Mouse (Mus musculus) left cerebral cortex, postnatal 36 days (tissue): ENCODE data around the gene Ngdn. TPM values are rescaled to one million over a fixed set of nuclear protein-coding genes. Genes with fewer than 3 reads are reported as not detected.
"Not testable (repeated sequence)": the region's sequence is repeated elsewhere in the genome, so short reads cannot be mapped to it uniquely, and the experiment has no call there.

Experiments
- DNase-seq, 2 experiments: peaks; one replicate each; pipeline ENCODE4 v3.0.0; 2021 to 2022; ENCODE audit warnings: low spot score in 2 of 2, mixed read lengths in 1 of 2
- intact Hi-C: fragments of 180-260 bp; cut with DNase I; formaldehyde crosslinking; loops from one replicate; pipeline ENCODE4 v1.15.1; 2025
- total RNA-seq, 2 experiments: library from RNA; stranded (reverse); gene quantifications; 2 replicates each; pipeline ENCODE4 v1.2.3; 2021

Gene Ngdn
- total RNA-seq, 2 experiments from 2014 or later = 23.5 to 30.8 TPM

- DNase-seq = peak; percentile 49 to 53
- intact Hi-C loops = loop anchor here (1.0 to 2.0 kb wide), 2 partner anchors 55 to 77 kb away; no protein-coding TSS in a partner anchor
Observed at GRCm38 (mm10) chr14:55024236-55024635, 9.0 kb downstream of the Ngdn start.

GRCm38 (mm10) chr14:55025527-55025926, 10.3 kb downstream of the Ngdn start:
- intact Hi-C loops = loop anchor here (2.0 to 5.0 kb wide), 2 partner anchors 37 to 53 kb away; no protein-coding TSS in a partner anchor
- no peak for DNase-seq

- intact Hi-C loops = loop anchor here (5.0 kb wide), 1 partner anchor 35 kb away; no protein-coding TSS in a partner anchor
- no peak for DNase-seq
Observed at GRCm38 (mm10) chr14:55027251-55027650, 12.0 kb downstream of the Ngdn start.

- intact Hi-C loops = loop anchor here (5.0 kb wide), 1 partner anchor 35 kb away; no protein-coding TSS in a partner anchor
Observed at GRCm38 (mm10) chr14:55027653-55028052, 12.4 kb downstream of the Ngdn start.

GRCm38 (mm10) chr14:55028333-55028835, 13.1 kb downstream of the Ngdn start:
- intact Hi-C loops = loop anchor here (5.0 kb wide), 1 partner anchor 34 kb away; no protein-coding TSS in a partner anchor
- no peak for DNase-seq

More at GRCm38 (mm10) chr14:55027653-55028052, 12.4 kb downstream of the Ngdn start:
- DNase-seq = no peak

GRCm38 (mm10) chr14:55029034-55029698, 13.9 kb downstream of the Ngdn start:
- intact Hi-C loops = loop anchor here (5.0 kb wide), 1 partner anchor 33 kb away; no protein-coding TSS in a partner anchor
- DNase-seq = no peak

GRCm38 (mm10) chr14:55032695-55033225, 17.5 kb downstream of the Ngdn start:
- intact Hi-C loops = no loop called here
- DNase-seq = no peak

- intact Hi-C loops = not testable (repeated sequence)
Observed at GRCm38 (mm10) chr14:55043694-55044093, 28.4 kb downstream of the Ngdn start.

GRCm38 (mm10) chr14:55047971-55048531, 32.8 kb downstream of the Ngdn start:
- intact Hi-C loops = no loop called here
- no peak for DNase-seq

More at GRCm38 (mm10) chr14:55043694-55044093, 28.4 kb downstream of the Ngdn start:
- not testable (repeated sequence) for DNase-seq

GRCm38 (mm10) chr14:55052496-55052895, 37.2 kb downstream of the Ngdn start:
- DNase-seq = peak; percentile 71 to 78
- intact Hi-C loops = no loop called here

- intact Hi-C loops = no loop called here
- no peak for DNase-seq
Observed at GRCm38 (mm10) chr14:55053050-55053449, 37.8 kb downstream of the Ngdn start.

GRCm38 (mm10) chr14:55053708-55054190, 38.5 kb downstream of the Ngdn start:
- intact Hi-C loops = loop anchor here (2.0 kb wide), 1 partner anchor 37 kb away; no protein-coding TSS in a partner anchor
- DNase-seq = peak; percentile 83 to 84

- peak in 1 of 2 experiments; percentile 60 for DNase-seq
- intact Hi-C loops = loop anchor here (2.0 kb wide), 1 partner anchor 37 kb away; no protein-coding TSS in a partner anchor
Observed at GRCm38 (mm10) chr14:55054191-55054749, 39.0 kb downstream of the Ngdn start.

GRCm38 (mm10) chr14:55055167-55055834, 40.0 kb downstream of the Ngdn start:
- intact Hi-C loops = loop anchor here (2.0 kb wide), 1 partner anchor 36 kb away; no protein-coding TSS in a partner anchor

GRCm38 (mm10) chr14:55059009-55059408, 43.8 kb downstream of the Ngdn start:
- intact Hi-C loops = no loop called here
- DNase-seq = no peak

More at GRCm38 (mm10) chr14:55055167-55055834, 40.0 kb downstream of the Ngdn start:
- DNase-seq = peak; percentile 85 to 88

- intact Hi-C loops = loop anchor here (5.0 kb wide), 1 partner anchor 33 kb away; no protein-coding TSS in a partner anchor
Observed at GRCm38 (mm10) chr14:55059931-55060330, 44.7 kb downstream of the Ngdn start.

GRCm38 (mm10) chr14:55061845-55062244, 46.6 kb downstream of the Ngdn start:
- no peak for DNase-seq
- intact Hi-C loops = loop anchor here (5.0 kb wide), 1 partner anchor 35 kb away; no protein-coding TSS in a partner anchor

More at GRCm38 (mm10) chr14:55059931-55060330, 44.7 kb downstream of the Ngdn start:
- DNase-seq = no peak

GRCm38 (mm10) chr14:55062626-55063025, 47.4 kb downstream of the Ngdn start:
- DNase-seq = peak; percentile 64 to 79
- intact Hi-C loops = loop anchor here (5.0 kb wide), 1 partner anchor 35 kb away; no protein-coding TSS in a partner anchor

- intact Hi-C loops = loop anchor here (5.0 kb wide), 1 partner anchor 36 kb away; no protein-coding TSS in a partner anchor
- no peak for DNase-seq
Observed at GRCm38 (mm10) chr14:55063117-55063516, 47.9 kb downstream of the Ngdn start.
